Mouse (Mus musculus) liver, embryonic 13.5 days (tissue): Measurements from ENCODE around the gene Crebrf. TPM values are rescaled to one million over a fixed set of nuclear protein-coding genes. Genes with fewer than 3 reads are reported as not detected.
A peak's percentile ranks its signal among the peaks of the same experiment; 100 is the strongest.

Source experiments
- ATAC-seq: fragments of 200-750 bp; cut with Nextera tagmentation; 2 replicates; pipeline ENCODE4 v1.8.0; 2017; ENCODE audit warnings: low read depth, mild to moderate bottlenecking, moderate number of reproducible peaks, moderate library complexity
- DNase-seq: peaks from one replicate; pipeline ENCODE4 v3.0.0; 2022
- H3K27ac ChIP-seq: fragments of 300-500 bp; sonication (generic); 2 replicates; pipeline ENCODE4 v1.5.1; 2015; ENCODE audit warnings: moderate library complexity, mild to moderate bottlenecking, inconsistent platforms
- H3K27me3 ChIP-seq: fragments of 300-500 bp; sonication (generic); 2 replicates; pipeline ENCODE4 v1.6.1; 2015; ENCODE audit warnings: mild to moderate bottlenecking, inconsistent platforms
- H3K36me3 ChIP-seq: fragments of 300-500 bp; sonication (generic); 2 replicates; pipeline ENCODE4 v1.6.1; 2015; ENCODE audit warnings: mild to moderate bottlenecking, inconsistent platforms
- H3K4me1 ChIP-seq: fragments of 300-500 bp; sonication (generic); replicated peaks from 2 replicates; pipeline ENCODE4 v1.6.1; 2015; ENCODE audit warnings: inconsistent platforms
- H3K4me2 ChIP-seq: fragments of 300-500 bp; sonication (generic); 2 replicates; pipeline ENCODE4 v1.6.1; 2015; ENCODE audit warnings: inconsistent platforms, mild to moderate bottlenecking, moderate library complexity
- H3K4me3 ChIP-seq: fragments of 300-500 bp; sonication (generic); replicated peaks from 2 replicates; pipeline ENCODE4 v1.5.1; 2015; ENCODE audit warnings: mild to moderate bottlenecking, inconsistent platforms
- H3K9ac ChIP-seq: fragments of 300-500 bp; sonication (generic); 2 replicates; pipeline ENCODE4 v1.6.1; 2015; ENCODE audit warnings: mild to moderate bottlenecking, inconsistent platforms
- H3K9me3 ChIP-seq: fragments of 300-500 bp; sonication (generic); replicated peaks from 2 replicates; pipeline ENCODE4 v1.6.1; 2016; ENCODE audit warnings: inconsistent platforms
- WGBS: fragments of 180-500 bp; shearing (Covaris S2); methylation state at CpG from one replicate; pipeline ENCODE4 v1.1.7; 2015; ENCODE audit not compliant: insufficient replicate concordance; 5-methylcytosine and 5-hydroxymethylcytosine counted together
- polyA plus RNA-seq: library from polyadenylated mRNA; unstranded; fragments of >200 nt; fragmentation: Nextera tagmentation; extraction: Ambion mirVana; gene quantifications from 2 replicates; pipeline ENCODE4 v1.2.1, GENCODE M21; 2015

The Crebrf gene
- polyA plus RNA-seq, 1 experiment from 2014 or later: 2.2 TPM

GRCm38 (mm10) chr17:26690236-26690635, 25.2 kb upstream of the Crebrf start:
- ATAC-seq: no peak
- 77% methylated on average over 5 of the region's 5 CpGs for WGBS
- H3K4me3 ChIP-seq: no peak overlapping the region

GRCm38 (mm10) chr17:26691110-26691509, 24.3 kb upstream of the Crebrf start:
- ATAC-seq (no peak), DNase-seq (no peak)
- Histone ChIP-seq H3K27me3 (no peaks in the 10 kb centered on the region), H3K4me3 (no peak overlapping the region), H3K4me2 (no peak overlapping the region), H3K9me3 (no peaks in the 10 kb centered on the region), H3K27ac (no peak overlapping the region), H3K9ac (no peak overlapping the region), H3K36me3 (peaks cover 46% of the 10 kb centered on the region), H3K4me1 (peaks cover 50% of the 10 kb centered on the region)
- 76% methylated on average over 7 of the region's 7 CpGs for WGBS

More at GRCm38 (mm10) chr17:26690236-26690635, 25.2 kb upstream of the Crebrf start:
- no peak for DNase-seq
- no peaks in the 10 kb centered on the region for H3K9me3 ChIP-seq
- H3K27me3 ChIP-seq: no peaks in the 10 kb centered on the region
- no peak overlapping the region for H3K4me2 ChIP-seq
- no peak overlapping the region for H3K27ac ChIP-seq
- no peak overlapping the region for H3K9ac ChIP-seq
- peaks cover 43% of the 10 kb centered on the region for H3K36me3 ChIP-seq
- peaks cover 56% of the 10 kb centered on the region for H3K4me1 ChIP-seq

GRCm38 (mm10) chr17:26693424-26693823, 22.0 kb upstream of the Crebrf start:
- no peak for ATAC-seq
- WGBS: 79% methylated on average over 7 of the region's 7 CpGs
- Histone ChIP-seq H3K27ac (no peak overlapping the region), H3K4me1 (peaks cover 37% of the 10 kb centered on the region), H3K36me3 (peaks cover 56% of the 10 kb centered on the region), H3K4me2 (no peak overlapping the region), H3K9ac (no peak overlapping the region), H3K27me3 (no peaks in the 10 kb centered on the region), H3K4me3 (no peak overlapping the region), H3K9me3 (no peaks in the 10 kb centered on the region)
- DNase-seq: no peak

- DNase-seq (no peak), ATAC-seq (no peak)
- H3K27me3 ChIP-seq: no peaks in the 10 kb centered on the region
- 69% methylated on average over 7 of the region's 7 CpGs for WGBS
- no peaks in the 10 kb centered on the region for H3K9me3 ChIP-seq
- H3K9ac ChIP-seq: no peak overlapping the region
- no peak overlapping the region for H3K27ac ChIP-seq
- peaks cover 64% of the 10 kb centered on the region for H3K36me3 ChIP-seq
- peaks cover 30% of the 10 kb centered on the region for H3K4me1 ChIP-seq
- no peak overlapping the region for H3K4me3 ChIP-seq
- no peak overlapping the region for H3K4me2 ChIP-seq
Measured at GRCm38 (mm10) chr17:26694171-26694570, 21.3 kb upstream of the Crebrf start.

- H3K36me3 ChIP-seq: peaks cover 74% of the 10 kb centered on the region
- no peak for ATAC-seq
Measured at GRCm38 (mm10) chr17:26695193-26695592, 20.3 kb upstream of the Crebrf start.

GRCm38 (mm10) chr17:26698846-26699245, 16.6 kb upstream of the Crebrf start:
- no peak overlapping the region for H3K27ac ChIP-seq
- no peak overlapping the region for H3K4me3 ChIP-seq
- no peaks in the 10 kb centered on the region for H3K9me3 ChIP-seq
- H3K4me2 ChIP-seq: no peak overlapping the region
- H3K27me3 ChIP-seq: no peaks in the 10 kb centered on the region
- 80% methylated on average over 5 of the region's 5 CpGs for WGBS
- H3K9ac ChIP-seq: no peak overlapping the region
- DNase-seq (no peak), ATAC-seq (no peak)
- peaks cover 20% of the 10 kb centered on the region for H3K4me1 ChIP-seq
- peaks cover 75% of the 10 kb centered on the region for H3K36me3 ChIP-seq

More at GRCm38 (mm10) chr17:26695193-26695592, 20.3 kb upstream of the Crebrf start:
- no peak overlapping the region for H3K4me3 ChIP-seq
- H3K27ac ChIP-seq: no peak overlapping the region
- no peak overlapping the region for H3K9ac ChIP-seq
- no peak overlapping the region for H3K4me2 ChIP-seq
- no peak for DNase-seq
- H3K27me3 ChIP-seq: no peaks in the 10 kb centered on the region
- no peaks in the 10 kb centered on the region for H3K9me3 ChIP-seq
- peaks cover 24% of the 10 kb centered on the region for H3K4me1 ChIP-seq
- WGBS: 85% methylated on average over 3 of the region's 3 CpGs

GRCm38 (mm10) chr17:26699819-26700616, 15.4 kb upstream of the Crebrf start:
- peaks cover 63% of the 10 kb centered on the region for H3K36me3 ChIP-seq
- H3K27ac ChIP-seq: no peak overlapping the region; the same call in 1 of the 2 replicates
- no peak for DNase-seq
- H3K9me3 ChIP-seq: no peaks in the 10 kb centered on the region
- no peak overlapping the region for H3K4me3 ChIP-seq
- H3K27me3 ChIP-seq: no peaks in the 10 kb centered on the region
- no peak for ATAC-seq
- H3K4me1 ChIP-seq: peaks cover 16% of the 10 kb centered on the region
- H3K4me2 ChIP-seq: no peak overlapping the region
- no peak overlapping the region for H3K9ac ChIP-seq
- 78% methylated on average over 10 of the region's 10 CpGs for WGBS

GRCm38 (mm10) chr17:26701565-26701964, 13.9 kb upstream of the Crebrf start:
- WGBS: 84% methylated on average over 13 of the region's 13 CpGs

GRCm38 (mm10) chr17:26702621-26703020, 12.8 kb upstream of the Crebrf start:
- Histone ChIP-seq H3K27me3 (no peaks in the 10 kb centered on the region), H3K36me3 (peaks cover 39% of the 10 kb centered on the region), H3K4me3 (no peak overlapping the region), H3K4me2 (no peak overlapping the region), H3K27ac (no peak overlapping the region), H3K4me1 (peaks cover 40% of the 10 kb centered on the region), H3K9ac (no peak overlapping the region), H3K9me3 (no peaks in the 10 kb centered on the region)
- 68% methylated on average over 4 of the region's 4 CpGs for WGBS
- DNase-seq: no peak
- no peak for ATAC-seq

More at GRCm38 (mm10) chr17:26701565-26701964, 13.9 kb upstream of the Crebrf start:
- peaks cover 48% of the 10 kb centered on the region for H3K36me3 ChIP-seq
- no peaks in the 10 kb centered on the region for H3K27me3 ChIP-seq
- H3K9ac ChIP-seq: no peak overlapping the region
- H3K9me3 ChIP-seq: no peaks in the 10 kb centered on the region
- peaks cover 30% of the 10 kb centered on the region for H3K4me1 ChIP-seq
- ATAC-seq (no peak), DNase-seq (no peak)
- H3K4me2 ChIP-seq: no peak overlapping the region
- no peak overlapping the region for H3K4me3 ChIP-seq
- H3K27ac ChIP-seq: no peak overlapping the region

- Histone ChIP-seq H3K27ac (no peak overlapping the region), H3K27me3 (no peaks in the 10 kb centered on the region), H3K4me3 (no peak overlapping the region), H3K9ac (no peak overlapping the region), H3K36me3 (peaks cover 29% of the 10 kb centered on the region), H3K4me1 (peaks cover 49% of the 10 kb centered on the region), H3K9me3 (no peaks in the 10 kb centered on the region), H3K4me2 (no peak overlapping the region)
- ATAC-seq (no peak), DNase-seq (no peak)
- whole genome bisulfite sequencing: 81% methylated on average over 4 of the region's 4 CpGs
Measured at GRCm38 (mm10) chr17:26703671-26704070, 11.8 kb upstream of the Crebrf start.

- ATAC-seq: peak; percentile 46; the same call in 1 of the 2 replicates
- Histone ChIP-seq H3K4me2 (no peak overlapping the region), H3K27me3 (no peaks in the 10 kb centered on the region), H3K9me3 (no peaks in the 10 kb centered on the region), H3K4me3 (no peak overlapping the region), H3K27ac (peak overlapping the region; percentile 79), H3K36me3 (peaks cover 9% of the 10 kb centered on the region), H3K4me1 (peaks cover 66% of the 10 kb centered on the region), H3K9ac (peak overlapping the region; percentile 39; the same call in 1 of the 2 replicates)
- 43% methylated on average over 11 of the region's 11 CpGs for WGBS
- DNase-seq: peak; percentile 23
Measured at GRCm38 (mm10) chr17:26705463-26706359, 9.7 kb upstream of the Crebrf start.
